Mouse (Mus musculus) brain, embryonic 18.5 days (tissue): ENCODE measurements around the gene Myh14.
"Not testable (repeated sequence)": the region's sequence is repeated elsewhere in the genome, so short reads cannot be mapped to it uniquely, and the experiment has no call there.

Source experiments
- DNase-seq: peaks from one replicate; pipeline ENCODE4 v3.0.0-alpha.2; 2012; ENCODE audit warnings: low read depth, low spot score

The Myh14 gene

GRCm38 (mm10) chr7:44670803-44671202 lies at the start of gene Myh14:
TSS of gene Myh14 (minus strand) at chr7:44670843.
- DNase-seq: peak; percentile 70

GRCm38 (mm10) chr7:44709881-44710280 lies 39.2 kb upstream of the Myh14 start:
- no peak for DNase-seq

DNA sequence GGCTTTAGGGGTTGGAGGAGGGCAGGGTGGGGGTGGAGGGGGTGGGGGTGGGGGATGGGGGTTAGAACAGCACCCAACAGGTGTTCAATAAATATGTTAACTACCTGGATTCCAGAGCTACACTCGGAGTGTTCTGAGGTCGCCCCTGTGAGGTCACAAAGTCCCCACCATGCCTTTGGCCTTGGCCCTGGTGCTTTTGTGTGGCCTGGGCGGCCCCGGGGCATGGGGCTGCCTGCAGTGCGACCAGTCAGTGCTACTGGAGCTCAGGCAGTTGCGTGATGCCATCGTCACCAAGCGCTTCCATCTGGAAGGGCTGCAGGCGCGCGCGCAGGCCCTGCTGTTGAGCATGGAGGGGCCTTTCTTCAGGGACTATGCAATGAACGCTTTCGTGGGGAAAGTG lies 37.9 kb upstream of the Myh14 start, which contains the start of gene Izumo2:
Gene Izumo2, plus strand, starts transcription at position 169 of the 400 bp plus-strand sequence.
- no peak for DNase-seq

DNA sequence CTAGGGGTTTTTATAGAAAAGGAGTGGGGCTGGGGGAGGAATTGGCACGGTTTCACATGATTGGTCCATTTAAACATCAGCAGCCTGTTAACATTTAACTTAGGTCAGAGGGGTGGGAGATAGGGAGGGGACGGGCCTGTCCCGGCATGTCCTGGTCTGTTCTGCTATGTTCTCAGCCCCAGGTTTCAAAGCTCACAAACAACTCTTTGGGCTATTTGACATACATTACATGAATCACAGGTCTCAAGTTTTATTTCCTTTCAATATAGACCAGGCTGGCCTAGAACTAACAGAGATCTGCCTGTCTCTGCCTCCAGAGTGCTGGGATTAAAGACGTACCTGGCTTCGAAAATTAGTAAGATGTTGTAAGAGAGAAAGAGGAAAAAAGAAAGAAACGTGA lies 37.5 kb upstream of the Myh14 start:
- DNase-seq: not testable (repeated sequence)

DNA sequence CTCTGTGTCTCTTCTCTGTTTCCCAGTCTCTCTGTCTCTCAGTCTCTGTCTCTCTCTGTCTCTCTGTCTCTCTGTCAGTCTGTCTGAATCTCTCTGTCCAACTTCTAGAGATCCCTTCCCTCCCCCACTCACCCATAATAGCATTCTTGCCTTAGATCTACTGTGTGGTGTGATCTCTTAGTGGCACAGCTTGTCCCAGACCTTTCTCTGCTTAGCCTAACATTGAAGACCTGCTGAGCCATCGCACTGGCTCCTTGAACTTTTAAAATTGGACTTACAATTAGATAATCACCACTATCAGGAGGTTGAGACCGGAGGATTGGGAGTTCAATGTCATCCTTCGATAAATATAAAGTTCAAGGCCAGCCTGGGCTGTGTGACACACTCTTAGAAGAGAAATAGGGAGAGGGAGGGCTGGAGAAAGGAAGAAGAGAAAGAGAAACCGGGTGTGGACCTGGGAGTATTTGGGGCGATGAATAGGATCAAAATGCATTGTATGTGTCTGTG lies 36.6 kb upstream of the Myh14 start:
- DNase-seq: no peak

DNA sequence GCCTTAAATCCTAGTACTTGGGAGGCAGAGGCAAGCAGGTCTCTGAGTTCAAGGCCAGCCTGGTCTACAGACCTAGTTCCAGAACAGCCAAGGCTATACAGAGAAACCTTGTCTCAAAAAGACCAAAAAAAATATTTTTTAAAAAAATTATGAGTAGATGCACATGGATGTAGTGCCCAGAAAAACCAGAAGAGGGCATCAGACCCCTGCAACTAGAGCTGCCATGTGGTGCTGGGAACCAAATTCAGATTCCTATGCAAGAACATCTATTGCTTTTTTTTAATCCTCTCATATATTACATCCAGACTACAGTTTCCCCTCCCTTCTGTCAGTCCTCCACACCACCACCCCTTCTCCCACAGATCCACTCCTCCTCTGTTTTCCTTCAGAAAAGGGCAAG lies 35.7 kb upstream of the Myh14 start:
- DNase-seq: no peak

DNA sequence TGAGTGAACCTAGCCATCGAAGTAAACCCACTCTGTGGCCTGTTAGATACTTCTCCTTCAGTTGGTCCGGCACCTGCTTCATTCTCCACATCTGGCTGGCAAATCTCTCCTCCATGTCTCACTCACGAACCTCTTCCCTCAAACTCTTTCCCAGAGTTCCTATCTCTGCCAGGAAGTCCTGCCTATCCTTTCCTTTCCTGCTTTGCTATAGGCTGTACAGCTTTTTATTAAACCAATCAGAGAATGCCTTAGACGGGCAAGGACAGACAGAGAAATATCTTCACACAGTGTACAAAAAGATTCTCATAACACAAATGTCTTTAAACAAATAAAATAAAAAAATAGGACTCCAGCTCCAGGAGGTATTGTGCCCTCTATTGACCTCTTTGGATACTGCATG lies 34.4 kb upstream of the Myh14 start:
- DNase-seq: no peak

- DNase-seq: no peak
These were observed 33.7 kb upstream of the Myh14 start for GRCm38 (mm10) chr7:44704363-44704762.

DNA sequence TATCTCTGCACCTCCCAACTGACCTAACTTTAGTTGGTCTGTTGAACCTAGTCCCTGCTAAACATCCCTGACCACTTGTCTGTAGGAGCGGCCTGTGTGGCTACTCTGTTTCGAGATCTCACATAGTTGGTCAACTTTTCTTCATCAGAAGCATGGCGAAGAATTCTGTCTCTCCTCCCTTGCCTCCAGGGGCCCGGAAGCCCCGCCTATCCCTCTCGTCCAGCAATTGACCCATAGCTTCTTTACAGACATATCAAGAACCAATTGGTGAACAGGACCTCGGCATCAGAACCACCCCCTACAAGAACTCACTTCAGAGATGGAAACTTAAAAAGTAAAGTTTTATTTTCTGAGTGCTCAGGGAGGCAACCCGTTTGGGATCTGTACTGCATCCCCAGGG lies 32.3 kb upstream of the Myh14 start:
- no peak for DNase-seq

DNA sequence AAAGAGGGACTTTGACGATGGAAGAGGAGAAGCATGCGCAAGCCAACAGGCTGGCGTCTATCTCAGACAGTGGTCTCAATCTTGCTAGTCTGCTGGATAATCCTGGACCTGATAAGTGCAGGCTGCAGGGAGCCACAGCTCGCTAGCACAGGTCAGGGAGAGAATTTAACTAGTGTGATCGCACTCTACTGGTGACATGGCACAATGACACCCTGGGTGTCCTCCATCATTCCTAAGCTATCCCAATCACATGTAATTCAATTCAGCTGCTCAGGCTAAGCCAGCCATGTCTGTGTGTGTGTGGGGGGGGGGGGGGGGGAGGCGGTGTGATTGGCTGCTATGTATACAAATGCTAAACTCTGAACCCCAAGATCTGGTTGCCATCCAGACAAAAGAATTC lies 31.3 kb upstream of the Myh14 start:
- DNase-seq: no peak

DNA sequence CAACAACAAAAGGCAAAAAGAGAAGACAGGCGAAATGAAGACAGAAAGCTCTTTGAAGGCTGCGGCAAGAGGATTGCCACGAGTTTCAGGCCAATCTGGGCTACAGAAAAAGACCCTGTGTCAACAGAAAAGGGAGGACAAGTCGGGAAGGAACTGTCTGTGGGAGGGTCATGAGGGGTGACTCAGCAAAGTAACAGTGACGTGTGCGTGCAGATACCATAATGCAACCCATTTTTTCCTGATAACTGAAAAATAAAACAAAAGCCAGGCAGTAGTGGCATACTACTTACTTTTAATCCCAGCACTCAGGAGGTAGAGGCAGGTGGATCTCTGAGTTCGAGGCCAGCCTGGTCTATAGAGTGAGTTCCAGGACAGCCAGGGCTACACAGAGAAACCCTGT lies 27.3 kb upstream of the Myh14 start:
- DNase-seq: no peak

- DNase-seq: no peak
These were observed 26.6 kb upstream of the Myh14 start for GRCm38 (mm10) chr7:44697191-44697710.

- DNase-seq: no peak
These were observed 24.6 kb upstream of the Myh14 start for GRCm38 (mm10) chr7:44695223-44695622.

DNA sequence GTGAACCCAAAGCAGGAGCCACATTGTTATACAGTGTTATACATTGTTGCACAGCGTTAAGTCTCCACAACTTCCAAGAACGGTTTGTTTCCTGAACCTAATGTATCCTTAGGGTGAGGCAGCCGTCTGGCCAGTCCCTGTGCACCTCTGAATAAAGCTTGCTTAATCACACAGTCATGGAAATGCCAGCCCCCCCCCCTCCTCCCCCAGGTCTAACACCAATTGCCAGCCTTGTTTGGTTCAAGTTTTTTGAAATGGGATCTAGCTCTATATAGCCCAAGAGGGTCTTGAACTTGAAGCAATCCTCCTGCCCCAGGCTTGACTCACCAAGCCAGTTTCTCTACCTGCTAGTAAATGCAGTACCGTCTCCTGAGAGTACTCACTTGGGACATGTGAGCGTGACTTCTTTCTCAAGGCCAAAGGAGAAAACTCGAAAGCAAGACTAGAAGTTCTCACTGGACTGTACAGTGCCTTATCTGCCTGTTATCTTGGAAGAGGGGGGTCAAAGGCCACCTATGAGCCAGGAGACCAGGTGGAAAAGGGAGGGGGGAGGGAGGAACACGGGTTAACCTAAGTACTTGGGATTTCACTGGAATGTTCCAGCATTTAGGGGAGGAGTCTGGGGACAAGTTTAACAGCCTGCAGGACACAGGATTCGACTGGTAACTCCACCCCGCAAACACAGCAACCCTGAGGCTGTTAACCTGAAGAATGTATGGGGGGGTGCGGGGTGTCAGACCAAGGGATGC lies 23.0 kb upstream of the Myh14 start:
- no peak for DNase-seq

DNA sequence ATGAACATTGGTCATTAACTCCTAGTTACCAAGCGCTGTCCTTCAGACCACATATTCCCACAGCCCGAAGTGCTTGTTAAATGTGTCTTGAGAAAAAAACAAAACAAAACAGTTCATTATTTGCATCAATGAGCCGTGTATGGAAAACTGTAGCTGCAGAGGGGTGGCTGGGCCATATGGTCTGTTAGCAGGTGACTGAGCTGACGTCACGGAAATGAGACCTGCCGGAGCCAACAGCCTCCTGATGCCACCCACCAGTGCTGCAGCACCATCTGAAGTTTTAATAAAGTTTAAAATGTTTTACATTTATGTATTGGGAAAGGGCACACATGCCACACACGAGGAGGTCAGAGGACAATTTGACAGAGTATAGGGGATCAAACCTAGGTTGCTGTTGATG lies 18.7 kb upstream of the Myh14 start:
- no peak for DNase-seq

- no peak for DNase-seq
These were observed 18.2 kb upstream of the Myh14 start for GRCm38 (mm10) chr7:44688890-44689289.

GRCm38 (mm10) chr7:44685531-44686402 lies 15.1 kb upstream of the Myh14 start:
- DNase-seq: no peak

DNA sequence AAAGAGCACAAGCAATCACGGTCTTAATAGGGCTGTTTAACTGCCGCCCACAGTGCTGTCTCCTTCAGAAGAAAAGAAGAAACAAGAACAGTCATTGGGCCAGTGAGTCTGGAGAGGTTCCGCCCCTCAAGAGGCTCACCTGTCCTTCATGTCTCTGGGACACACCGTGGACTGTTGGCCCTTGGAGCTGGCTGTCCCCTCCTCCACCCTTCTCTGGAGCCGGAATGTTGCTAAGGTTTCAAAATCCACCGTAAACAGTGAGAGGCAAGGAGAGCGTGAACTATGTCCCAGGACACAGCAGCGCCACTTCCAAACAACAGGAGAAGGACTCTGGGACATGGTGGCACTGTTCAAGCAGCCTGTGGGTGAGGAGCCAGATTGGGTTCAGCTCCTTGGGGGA lies 13.0 kb upstream of the Myh14 start:
- no peak for DNase-seq

GRCm38 (mm10) chr7:44676611-44677010 lies 6.0 kb upstream of the Myh14 start:
- peak; percentile 26 for DNase-seq

- DNase-seq: no peak
These were observed 5.5 kb upstream of the Myh14 start for GRCm38 (mm10) chr7:44676126-44676525.

GRCm38 (mm10) chr7:44675171-44675570 lies 4.5 kb upstream of the Myh14 start:
- DNase-seq: no peak

GRCm38 (mm10) chr7:44674511-44674910 lies 3.9 kb upstream of the Myh14 start:
- no peak for DNase-seq
